Mouse (Mus musculus) retina, postnatal 1 day (tissue): ENCODE measurements at regions not wholly inside any gene's neighbourhood (a gene's known extent, or its start where the extent isn't known, plus 50 kb on each side); places are given as distances from the start of the nearest gene placed in this dataset.
"Not testable (repeated sequence)": the region's sequence is repeated elsewhere in the genome, so short reads cannot be mapped to it uniquely, and the experiment has no call there.

Experiments
- DNase-seq: peaks from one replicate; pipeline ENCODE4 v3.0.0-alpha.2; 2012

DNA sequence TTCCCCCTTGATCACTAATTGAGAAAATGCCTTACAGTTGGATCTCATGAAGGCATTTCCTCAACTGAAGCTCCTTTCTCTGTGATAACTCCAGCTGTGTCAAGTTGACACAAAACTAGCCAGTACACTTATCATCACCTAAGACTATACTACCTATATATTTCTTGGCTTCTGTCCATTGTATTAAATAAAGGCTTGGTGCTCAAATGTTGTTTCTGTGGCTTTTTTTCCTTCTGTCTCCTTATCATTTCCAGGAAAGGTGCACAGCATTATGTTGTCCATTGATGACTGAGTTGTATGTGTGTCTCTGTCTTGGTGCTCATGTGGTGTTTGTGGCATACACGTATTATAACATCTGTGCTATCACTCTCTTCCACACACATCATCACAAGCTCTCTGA lies 461.5 kb downstream of the Dad1 start:
- not testable (repeated sequence) for DNase-seq

DNA sequence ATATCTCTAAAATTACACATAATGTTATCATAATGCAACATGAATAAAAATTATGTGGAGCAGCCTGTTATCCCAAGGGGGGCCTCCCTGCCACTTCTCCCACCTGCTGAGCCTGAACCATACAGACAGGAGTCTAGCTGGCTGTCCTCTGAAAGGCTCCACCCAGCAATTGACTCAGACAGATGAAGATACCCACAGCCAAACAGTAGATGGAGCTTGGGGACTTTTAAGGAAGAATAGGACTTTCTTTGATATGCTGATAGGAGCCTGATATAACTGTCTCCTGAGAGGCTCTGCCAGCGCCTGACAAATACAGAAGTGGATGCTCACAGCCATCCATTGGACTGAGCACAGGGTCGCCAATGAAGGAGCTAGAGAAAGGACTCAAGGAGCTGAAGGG lies 468.4 kb downstream of the Dad1 start:
- not testable (repeated sequence) for DNase-seq

DNA sequence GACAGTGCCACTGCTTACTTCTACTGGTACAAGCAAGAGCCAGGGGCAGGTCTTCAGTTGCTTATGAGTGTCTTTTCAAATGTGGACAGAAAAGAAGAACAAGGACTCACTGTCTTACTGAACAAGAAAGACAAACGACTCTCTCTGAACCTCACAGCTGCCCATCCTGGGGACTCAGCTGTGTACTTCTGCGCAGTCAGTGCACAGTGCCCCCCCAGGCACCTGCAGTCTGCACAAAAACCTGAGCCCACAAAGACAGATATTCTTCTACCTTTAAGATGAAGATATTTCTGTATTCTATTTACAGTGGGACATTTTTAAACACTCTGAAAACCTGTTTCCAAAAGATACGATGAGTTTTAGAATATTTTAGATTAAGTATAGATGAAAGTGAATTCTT lies 476.5 kb downstream of the Dad1 start:
- no peak for DNase-seq

DNA sequence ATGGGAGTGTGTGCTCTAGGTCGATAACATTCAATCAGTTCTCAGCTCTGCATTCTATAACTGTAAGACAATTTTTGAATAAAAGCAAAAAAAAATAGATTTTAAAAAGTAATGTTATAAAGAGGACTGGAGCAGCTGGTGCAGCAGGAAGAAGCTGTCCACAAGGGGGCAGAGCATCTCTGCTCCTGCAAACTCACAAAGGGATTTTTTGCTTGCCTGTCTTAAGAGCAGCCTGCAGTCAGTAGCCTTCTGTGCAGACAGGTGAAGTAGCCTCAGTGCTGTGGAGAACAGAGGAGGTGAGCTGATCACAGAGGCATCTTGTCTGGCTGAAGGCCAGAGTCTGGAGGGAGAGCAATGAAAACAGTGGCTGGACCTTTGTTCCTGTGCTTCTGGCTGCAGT lies 477.2 kb downstream of the Dad1 start:
- peak; percentile 44 for DNase-seq

DNA sequence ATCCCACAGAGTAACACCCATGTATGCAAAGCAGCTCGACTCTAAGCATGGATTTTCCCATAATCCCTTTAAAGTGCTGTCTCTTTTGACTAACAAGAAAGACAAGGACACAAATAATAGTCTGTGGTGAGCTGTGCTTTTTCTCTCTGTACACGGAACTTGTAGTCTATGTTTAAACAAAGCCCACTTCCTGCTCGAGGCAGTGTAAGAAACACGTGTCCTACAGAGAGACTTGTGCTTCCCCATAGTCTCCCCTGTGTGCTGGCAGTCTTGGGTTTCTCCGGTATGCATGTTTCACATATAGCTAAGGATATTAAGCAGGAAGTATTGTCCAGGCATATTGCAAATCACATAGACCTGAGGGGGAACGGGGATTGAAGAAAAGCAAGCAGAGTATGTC lies 487.4 kb downstream of the Dad1 start:
- not testable (repeated sequence) for DNase-seq

DNA sequence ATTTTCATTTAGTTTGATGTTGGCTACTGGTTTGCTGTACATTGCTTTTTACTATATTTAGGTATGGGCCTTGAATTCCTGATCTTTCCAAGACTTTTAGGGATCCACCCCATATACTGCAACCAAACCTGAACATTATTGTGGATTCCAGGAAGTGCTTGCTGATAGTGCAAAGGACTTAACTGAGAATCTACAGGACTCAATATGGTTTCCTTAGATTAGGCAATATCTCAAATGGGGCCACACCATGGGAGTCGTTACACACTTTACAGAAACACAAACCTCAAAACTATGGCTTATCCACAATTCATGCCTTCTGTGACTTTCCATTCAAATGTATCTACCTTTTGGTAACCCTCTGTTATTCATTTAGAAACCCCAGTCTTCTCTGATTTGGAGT lies 488.0 kb downstream of the Dad1 start:
- DNase-seq: not testable (repeated sequence)

DNA sequence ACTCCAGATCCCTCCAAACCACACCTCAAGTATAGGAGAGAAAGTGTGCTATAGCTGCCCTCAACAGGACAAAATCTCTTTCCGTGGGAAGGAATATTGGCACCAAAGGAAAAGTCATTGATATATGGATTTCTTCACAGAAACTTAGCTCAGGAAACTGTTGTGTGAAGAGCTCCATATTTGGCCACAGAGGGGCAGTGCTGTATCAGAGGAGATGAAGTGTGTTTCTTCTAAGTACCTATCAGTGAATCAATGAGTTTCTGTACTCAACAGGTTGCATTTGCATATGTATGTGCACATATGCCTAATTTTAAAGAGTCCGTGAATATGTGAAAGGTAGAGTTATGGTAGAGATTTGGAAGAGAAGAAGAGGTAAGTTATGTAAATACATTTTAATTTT lies 493.3 kb downstream of the Dad1 start:
- not testable (repeated sequence) for DNase-seq

DNA sequence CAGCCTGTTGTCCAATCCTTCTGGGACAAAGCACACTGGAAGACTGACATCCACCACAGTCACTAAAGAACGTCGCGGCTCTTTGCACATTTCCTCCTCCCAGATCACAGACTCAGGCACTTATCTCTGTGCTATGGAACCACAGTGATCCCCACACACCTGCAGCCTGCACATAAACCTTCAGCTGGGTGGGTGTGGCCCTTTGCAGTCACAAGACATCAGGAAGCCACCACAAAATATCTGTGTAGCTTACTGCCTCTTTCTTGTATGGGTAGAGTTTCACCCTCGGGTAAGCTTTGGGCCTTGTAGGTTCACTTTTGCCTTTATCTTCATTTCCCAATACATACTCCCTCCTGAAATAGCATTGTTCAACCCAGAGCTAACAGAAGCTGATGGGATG lies 496.1 kb downstream of the Dad1 start:
- DNase-seq: not testable (repeated sequence)

DNA sequence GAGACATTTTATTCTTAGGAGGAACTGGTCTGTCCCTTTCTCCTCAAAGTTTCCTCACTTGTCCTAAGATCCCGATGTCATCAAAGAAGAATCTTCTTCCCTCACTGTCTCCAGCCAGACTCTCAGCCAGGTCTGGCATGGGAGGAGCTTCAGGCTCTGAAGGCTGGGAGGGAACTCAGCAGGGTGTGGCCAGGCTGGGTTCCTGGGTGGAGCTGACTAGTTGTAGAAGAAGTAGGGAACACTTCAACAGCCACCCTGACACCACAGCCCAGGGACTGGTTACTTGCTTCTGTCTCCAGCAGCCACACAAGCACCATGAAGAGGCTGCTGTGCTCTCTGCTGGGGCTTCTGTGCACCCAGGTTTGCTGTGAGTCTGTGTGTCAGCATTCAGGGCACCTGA lies 496.8 kb downstream of the Dad1 start:
- not testable (repeated sequence) for DNase-seq

DNA sequence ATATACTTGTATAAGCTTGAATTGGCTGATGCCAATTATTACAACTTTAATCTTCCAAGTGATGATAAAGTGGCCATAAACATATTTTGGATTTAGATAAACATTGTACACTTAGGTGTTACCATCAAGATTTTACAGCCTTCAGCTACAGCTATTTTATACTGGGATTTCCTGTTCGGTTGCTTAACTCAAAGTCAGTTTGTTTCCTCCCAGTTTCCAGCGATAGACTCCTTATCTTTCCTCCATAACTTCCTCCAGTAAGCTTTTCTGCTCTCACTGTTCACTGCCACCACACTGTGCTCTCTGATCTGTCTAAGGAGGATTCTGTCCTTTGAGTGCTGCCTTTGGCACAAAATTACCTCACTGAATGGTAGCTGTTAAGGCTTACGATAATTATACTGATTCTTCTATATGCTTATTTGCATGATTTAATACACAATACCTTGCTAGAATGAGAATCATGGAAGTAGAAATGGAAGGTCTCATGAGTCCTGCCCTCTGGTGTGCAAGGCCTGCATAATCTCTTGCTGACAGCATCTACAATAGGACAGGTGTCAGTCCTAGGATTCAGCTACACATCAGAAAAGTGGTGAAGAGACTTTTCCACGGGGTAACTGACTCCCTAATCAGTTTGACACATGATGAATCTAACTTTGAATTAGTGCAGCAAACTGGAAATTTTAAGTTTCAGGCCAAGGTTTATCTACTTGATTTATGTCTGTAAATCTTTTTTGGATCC lies 503.0 kb downstream of the Dad1 start:
- DNase-seq: no peak

DNA sequence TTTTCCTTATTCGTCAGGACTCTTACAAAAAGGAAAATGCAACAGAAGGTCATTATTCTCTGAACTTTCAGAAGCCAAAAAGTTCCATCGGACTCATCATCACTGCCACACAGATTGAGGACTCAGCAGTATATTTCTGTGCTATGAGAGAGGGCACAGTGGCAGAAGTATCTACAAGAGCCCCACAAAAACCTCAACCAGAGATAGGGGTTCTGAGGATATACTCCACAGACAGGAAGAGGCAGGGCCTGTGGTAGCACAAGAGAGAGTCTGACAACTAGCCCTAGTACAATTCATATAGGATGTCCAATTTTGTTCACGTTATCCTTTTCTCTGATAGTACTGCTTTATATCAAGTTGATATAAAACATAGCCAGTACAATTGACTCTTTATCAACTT lies 510.4 kb downstream of the Dad1 start:
- not testable (repeated sequence) for DNase-seq

DNA sequence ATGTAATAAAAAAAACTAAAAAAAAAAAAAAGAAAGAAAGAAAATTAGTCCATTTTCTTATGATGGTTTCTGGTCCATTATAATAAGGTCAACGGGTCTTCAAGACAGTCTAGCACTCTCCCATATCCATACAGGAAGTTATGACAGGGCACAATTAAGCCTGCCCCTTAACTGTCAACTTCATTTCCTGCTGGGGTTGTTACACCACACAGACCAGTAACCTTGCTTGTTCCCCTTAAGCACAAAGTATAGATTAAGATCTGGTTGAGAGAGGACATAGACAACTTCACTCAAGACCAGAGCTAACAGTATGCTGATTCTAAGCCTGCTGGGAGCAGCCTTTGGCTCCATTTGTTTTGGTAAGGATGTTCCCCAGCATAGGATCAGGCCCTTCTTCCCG lies 511.0 kb downstream of the Dad1 start:
- DNase-seq: not testable (repeated sequence)

DNA sequence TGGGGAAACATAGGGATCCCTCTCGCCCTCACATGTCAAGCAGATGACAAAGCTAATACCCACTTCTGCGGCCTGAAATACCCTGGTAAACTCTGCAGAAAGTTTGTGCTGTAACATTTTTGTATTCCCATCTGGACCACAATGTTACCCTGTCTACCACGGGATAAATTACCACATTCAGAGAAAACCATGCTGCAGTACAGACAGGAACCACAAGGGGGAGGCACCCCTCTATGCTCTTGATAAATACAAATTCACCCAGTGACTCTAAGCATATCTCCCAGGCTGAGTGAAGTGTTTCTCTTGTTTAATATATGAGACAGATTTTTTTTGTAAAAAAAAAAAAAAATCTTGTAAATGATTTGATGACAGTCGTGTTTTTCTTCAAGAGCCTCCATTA lies 512.7 kb downstream of the Dad1 start:
- peak; percentile 35 for DNase-seq

DNA sequence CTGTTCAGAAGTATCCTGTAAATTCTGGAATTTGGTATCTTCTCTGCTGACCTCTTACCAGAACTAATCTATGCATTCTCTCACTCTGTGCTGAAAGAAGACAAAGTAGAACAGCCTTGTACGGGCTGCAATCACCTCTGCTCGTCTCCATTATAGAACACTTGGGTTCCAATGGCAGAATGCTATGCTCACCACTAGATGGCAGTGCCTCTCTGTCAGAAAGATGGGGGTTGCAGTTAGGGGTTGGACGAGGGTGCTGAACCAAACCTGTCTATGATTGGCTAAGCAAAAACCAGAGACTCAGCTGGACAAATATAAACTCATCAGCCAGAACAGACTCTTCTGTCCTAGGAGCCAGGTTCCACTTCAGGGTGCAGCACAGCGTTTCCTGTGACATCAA lies 515.9 kb downstream of the Dad1 start:
- peak; percentile 11 for DNase-seq

DNA sequence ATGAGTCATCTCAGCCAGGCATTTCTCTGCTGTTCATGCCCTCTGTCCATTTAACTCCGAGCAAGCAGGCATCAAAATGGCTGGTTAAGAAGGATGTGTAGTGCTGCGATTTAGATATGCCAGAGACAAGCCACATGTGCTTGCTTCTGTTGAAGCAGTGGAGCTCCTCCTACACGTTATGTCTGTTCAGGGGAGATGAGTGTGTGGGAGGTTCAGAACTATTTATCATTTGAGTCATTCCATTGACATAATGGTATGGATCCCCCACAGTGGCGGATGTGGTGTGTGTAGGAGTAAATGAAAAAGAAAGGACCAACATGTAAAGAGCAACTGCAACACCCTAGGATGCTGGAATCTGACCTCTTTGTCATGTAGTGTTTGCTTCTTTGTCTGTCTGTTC lies 517.6 kb downstream of the Dad1 start:
- DNase-seq: not testable (repeated sequence)

DNA sequence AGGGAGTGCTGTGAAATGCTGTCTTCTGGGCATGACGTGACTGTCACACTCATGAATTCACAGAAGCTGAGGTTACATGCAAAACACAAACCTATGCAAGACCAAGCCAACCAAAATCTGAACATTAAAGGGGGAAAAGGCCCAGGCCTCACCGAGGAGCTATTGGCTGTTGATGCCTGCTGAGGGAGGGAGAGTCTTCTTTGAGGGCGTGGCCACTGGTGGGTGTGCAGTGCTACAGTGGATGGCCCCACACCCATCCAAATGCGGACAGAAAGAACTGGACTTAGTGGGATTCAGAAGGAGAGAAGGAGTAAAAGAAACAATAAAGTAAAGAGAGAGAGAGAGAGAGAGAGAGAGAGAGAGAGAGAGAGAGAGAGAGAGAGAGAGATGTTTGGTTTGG lies 522.3 kb downstream of the Dad1 start:
- not testable (repeated sequence) for DNase-seq

DNA sequence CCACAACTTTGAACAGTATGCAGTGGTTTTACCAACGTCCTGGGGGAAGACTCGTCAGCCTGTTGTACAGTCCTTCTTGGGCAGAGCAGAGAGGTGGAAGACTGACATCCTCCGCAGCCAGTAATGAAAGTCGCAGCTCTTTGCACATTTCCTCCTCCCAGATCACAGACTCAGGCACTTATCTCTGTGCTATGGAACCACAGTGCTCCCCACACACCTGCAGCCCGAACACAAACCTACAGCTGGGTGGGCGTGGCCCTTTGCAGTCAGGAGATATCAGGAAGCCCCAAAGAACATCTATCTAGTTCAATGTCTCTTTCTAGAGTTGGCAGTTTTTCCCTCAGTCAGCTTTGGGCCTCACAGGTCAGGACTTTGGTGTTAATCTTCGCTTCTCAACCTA lies 524.0 kb downstream of the Dad1 start:
- not testable (repeated sequence) for DNase-seq

DNA sequence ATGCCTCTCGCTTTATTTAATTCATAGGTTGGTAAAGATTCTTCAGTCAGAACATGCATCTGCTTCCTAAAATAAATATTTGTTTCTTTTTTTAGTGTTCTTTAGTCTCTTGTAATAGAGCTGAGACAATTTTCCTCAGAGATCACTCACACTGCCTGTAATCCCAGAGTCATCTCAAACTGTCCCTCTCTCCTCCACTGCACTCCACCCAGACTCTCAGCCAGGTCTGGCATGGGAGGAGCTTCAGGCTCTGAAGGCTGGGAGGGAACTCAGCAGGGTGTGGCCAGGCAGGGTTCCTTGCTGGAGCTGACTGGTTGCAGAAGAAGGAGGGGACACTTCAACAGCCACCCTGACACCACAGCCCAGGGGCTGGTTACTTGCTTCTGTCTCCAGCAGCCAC lies 524.8 kb downstream of the Dad1 start:
- DNase-seq: not testable (repeated sequence)

DNA sequence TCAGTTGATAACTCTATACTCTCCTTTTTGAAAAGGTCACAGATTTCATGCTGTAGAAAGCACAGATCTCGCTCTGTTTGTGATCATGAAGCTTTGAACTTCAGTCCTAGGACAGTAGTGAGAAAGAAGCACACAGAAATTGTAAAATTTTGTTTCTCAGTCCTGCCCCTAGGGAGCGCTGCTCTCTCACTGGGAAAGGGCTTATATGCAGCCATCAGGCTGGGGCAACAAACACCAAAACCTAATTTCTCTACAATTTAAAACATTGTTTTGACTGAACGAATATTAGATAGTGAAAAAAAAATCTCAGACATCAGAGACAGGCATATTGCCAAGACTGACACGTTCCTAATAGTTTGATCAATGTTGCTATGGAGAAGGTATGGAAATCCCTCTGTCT lies 527.0 kb downstream of the Dad1 start:
- DNase-seq: not testable (repeated sequence)

DNA sequence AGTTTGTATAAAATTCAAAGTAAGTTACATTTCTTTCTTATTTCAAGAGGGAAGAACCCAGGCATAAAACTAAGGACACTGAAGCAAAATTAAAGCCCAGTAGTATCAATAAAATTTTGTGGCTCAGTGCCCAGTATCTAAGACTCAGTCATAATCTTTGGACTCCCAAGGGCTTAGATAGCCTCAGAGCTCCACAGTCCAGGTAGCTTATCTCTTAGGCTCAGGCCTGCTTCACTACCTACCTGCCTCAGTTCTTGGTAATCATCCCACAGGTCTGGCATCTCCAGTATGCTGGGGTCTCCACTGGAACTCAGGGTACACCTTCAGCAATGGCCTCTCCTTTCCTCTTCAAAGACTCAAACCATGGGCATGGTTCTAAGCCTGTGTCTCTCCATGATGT lies 530.3 kb downstream of the Dad1 start:
- DNase-seq: not testable (repeated sequence)

DNA sequence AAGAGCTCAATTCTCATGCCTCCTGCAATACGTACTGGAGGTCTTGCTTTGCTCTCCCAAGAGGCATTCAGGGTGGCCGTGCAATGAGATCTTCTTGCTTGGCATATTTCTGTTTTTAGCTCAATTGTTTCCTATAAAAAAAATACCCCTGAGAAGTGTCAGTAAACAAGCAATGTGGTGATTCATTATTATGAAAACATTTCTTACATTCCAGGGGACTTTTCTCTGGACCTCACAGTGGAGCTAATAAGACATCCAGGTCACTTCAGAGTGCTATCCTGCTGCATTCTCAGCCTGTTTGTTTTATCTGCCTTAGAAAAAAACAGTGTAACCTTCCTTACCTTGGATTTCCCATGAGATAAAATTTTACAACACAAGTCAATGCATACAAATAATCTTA lies 532.0 kb downstream of the Dad1 start:
- not testable (repeated sequence) for DNase-seq

DNA sequence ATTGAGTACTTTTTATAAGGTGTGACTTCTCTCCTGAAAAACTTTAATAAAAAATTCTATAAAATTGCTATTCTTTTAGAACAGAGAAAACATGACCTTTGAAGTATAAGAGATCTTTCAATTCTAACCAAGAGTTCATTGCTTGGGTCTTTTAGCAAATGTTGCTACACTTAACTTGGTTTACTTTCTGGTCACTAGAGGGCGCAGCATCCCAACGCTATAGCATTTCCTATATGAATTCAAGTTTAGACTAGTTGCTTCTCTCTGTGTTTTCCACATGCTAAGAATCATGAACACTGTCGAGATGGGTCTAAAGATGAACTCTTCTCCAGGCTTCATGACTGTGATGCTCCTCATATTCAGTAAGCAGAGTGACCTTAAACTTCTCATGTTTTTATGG lies 544.3 kb downstream of the Dad1 start:
- peak; percentile 32 for DNase-seq

DNA sequence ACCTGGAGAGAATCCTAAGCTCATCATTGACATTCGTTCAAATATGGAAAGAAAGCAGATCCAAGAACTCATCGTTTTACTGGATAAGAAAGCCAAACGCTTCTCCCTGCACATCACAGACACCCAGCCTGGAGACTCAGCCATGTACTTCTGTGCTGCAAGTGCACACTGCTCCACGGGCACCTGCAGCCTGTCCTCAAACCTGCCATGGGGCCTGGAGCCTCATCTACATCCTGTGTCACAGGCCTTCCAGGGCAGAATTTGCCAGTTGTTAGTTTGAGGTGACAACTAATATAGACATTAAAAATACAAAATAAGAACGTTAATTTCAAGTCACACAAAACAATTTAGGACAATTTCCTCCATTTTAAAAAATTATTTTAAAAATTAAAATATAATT lies 549.6 kb downstream of the Dad1 start:
- DNase-seq: not testable (repeated sequence)

DNA sequence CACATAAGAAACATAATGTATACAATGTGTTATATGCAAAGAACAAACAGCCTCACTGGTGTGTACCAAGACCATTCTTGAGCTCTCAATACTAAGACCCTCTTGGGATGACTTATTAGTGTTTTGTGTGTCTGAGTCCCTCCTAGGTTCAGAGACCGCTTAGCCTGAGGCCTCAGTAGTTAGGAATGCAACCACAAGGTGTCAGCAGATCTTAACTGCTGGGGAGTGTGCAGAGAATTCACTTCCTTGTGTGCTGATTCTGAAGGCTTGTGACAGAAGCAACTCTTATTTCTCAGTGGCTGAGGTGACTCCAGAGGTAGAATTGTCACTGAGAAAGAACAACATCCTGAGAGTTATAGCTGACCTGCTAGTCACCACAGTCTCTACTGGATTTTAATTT lies 550.3 kb downstream of the Dad1 start:
- peak; percentile 10 for DNase-seq

DNA sequence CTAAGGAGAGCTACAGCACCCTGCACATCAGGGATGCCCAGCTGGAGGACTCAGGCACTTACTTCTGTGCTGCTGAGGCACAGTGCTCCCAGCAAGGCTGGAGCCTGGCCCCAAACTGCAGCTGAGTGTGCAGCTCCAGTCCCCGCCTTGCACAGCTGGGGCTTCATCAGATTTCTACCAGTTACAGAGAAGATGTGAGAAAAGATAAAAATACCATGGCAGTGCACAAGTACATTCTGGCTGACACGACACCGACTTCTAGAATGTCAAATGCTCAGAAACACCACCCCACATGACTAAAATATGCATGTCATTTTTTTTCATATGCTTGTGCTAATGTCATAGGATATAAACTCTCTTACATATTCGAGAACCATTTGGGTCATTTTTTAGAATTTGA lies 569.8 kb downstream of the Dad1 start:
- not testable (repeated sequence) for DNase-seq
